Mouse (Mus musculus) liver, embryonic 14.5 days (tissue): ENCODE data around the gene Ret. TPM values are rescaled to one million over a fixed set of nuclear protein-coding genes. Genes with fewer than 3 reads are reported as not detected.

Experiments
- ATAC-seq: fragments of 200-750 bp; cut with Nextera tagmentation; 2 replicates; pipeline ENCODE4 v1.8.0; 2017; ENCODE audit warnings: moderate number of reproducible peaks, mild to moderate bottlenecking, moderate library complexity; ENCODE audit not compliant: insufficient read depth
- DNase-seq, 3 experiments: peaks; one replicate each; pipeline ENCODE4 v3.0.0-alpha.2; 2012 to 2013; ENCODE audit warnings: low read depth in 3 of 3, low spot score in 3 of 3
- H3K27ac ChIP-seq: fragments of 300-500 bp; sonication (generic); 2 replicates; pipeline ENCODE4 v1.5.1; 2014; ENCODE audit warnings: moderate library complexity, mild to moderate bottlenecking, control low read depth, inconsistent platforms
- H3K27me3 ChIP-seq: fragments of 300-500 bp; sonication (generic); 2 replicates; pipeline ENCODE4 v1.6.1; 2014; ENCODE audit warnings: mild to moderate bottlenecking, low read length, moderate library complexity; ENCODE audit not compliant: control insufficient read depth, insufficient read depth
- H3K36me3 ChIP-seq: fragments of 300-500 bp; sonication (generic); replicated peaks from 2 replicates; pipeline ENCODE4 v1.6.1; 2014; ENCODE audit warnings: low read depth; ENCODE audit not compliant: control insufficient read depth, insufficient read depth
- H3K4me1 ChIP-seq, 2 experiments: fragments of 200-500 bp in 1 of 2; fragments of 300-500 bp in 1 of 2; sonication (generic) in 1 of 2; replicated peaks; 2 replicates each; pipeline ENCODE4 v1.6.1; 2012 to 2014; ENCODE audit warnings: antibody characterized with exemption in 1 of 2, inconsistent platforms in 1 of 2, low read length in 1 of 2; ENCODE audit not compliant: control insufficient read depth in 2 of 2, insufficient read depth in 2 of 2
- H3K4me2 ChIP-seq: fragments of 300-500 bp; sonication (generic); 2 replicates; pipeline ENCODE4 v1.6.1; 2014; ENCODE audit warnings: low read depth, mild to moderate bottlenecking, control low read depth, moderate library complexity
- H3K4me3 ChIP-seq, 2 experiments: fragments of 200-500 bp in 1 of 2; fragments of 300-500 bp in 1 of 2; sonication (generic) in 1 of 2; 2 replicates each; pipeline ENCODE4 v1.5.1; 2012 to 2014; ENCODE audit warnings: low read depth in 2 of 2, low read length in 2 of 2, mild to moderate bottlenecking in 2 of 2, control low read depth in 1 of 2, inconsistent platforms in 1 of 2, moderate library complexity in 1 of 2; ENCODE audit not compliant: insufficient read depth in 1 of 2
- H3K9ac ChIP-seq: fragments of 300-500 bp; sonication (generic); replicated peaks from 2 replicates; pipeline ENCODE4 v1.6.1; 2014; ENCODE audit warnings: mild to moderate bottlenecking, control low read depth, moderate library complexity
- H3K9me3 ChIP-seq: fragments of 300-500 bp; sonication (generic); 2 replicates; pipeline ENCODE4 v1.6.1; 2016; ENCODE audit warnings: low read length, mixed read lengths; ENCODE audit not compliant: control insufficient read depth
- CTCF ChIP-seq: IDR thresholded peaks from 2 replicates; pipeline ENCODE4 v1.5.1; 2016; ENCODE audit warnings: antibody characterized with exemption, low read depth, control low read depth
- EP300 ChIP-seq: IDR thresholded peaks from 2 replicates; pipeline ENCODE4 v1.6.1; 2016; ENCODE audit warnings: antibody characterized with exemption, low read depth
- WGBS: fragments of 180-500 bp; shearing (Covaris S2); extraction: QIAGEN DNeasy Blood & Tissue Kit; methylation state at CpG from one replicate; pipeline ENCODE4 v1.1.7; 2014; ENCODE audit not compliant: insufficient replicate concordance; 5-methylcytosine and 5-hydroxymethylcytosine counted together
- polyA plus RNA-seq, 2 experiments: library from polyadenylated mRNA; depleted of rRNA in 1 of 2; stranded (reverse) in 1 of 2; unstranded in 1 of 2; fragments of >200 nt; fragmentation: Nextera tagmentation in 1 of 2; extraction: Ambion mirVana in 1 of 2; gene quantifications; 2 replicates each; pipeline versions ENCODE4 v1.2.1 to v1.2.3; 2012 to 2014

Ret gene
- polyA plus RNA-seq, 2 experiments: 0.02 TPM; not detected in 1

- peaks cover 7 to 23% of the 10 kb centered on the region in 2 experiments; a peak in 3 of 4 replicates for H3K4me1 ChIP-seq
- H3K27ac ChIP-seq: no peak overlapping the region
- no peaks in the 10 kb centered on the region for H3K27me3 ChIP-seq
- peak overlapping the region; percentile 16 for H3K4me2 ChIP-seq
- DNase-seq (peak in 1 of 3 experiments; percentile 36), ATAC-seq (peak; percentile 62; the same call in 1 of the 2 replicates)
- no peak overlapping the region for H3K4me3 ChIP-seq
- H3K9ac ChIP-seq: no peak overlapping the region
- 4% methylated on average over 6 of the region's 6 CpGs for WGBS
- no peaks in the 10 kb centered on the region for H3K9me3 ChIP-seq
- peaks cover 6% of the 10 kb centered on the region for H3K36me3 ChIP-seq
- TF ChIP-seq CTCF (no peak), EP300 (peak; percentile 49; the same call in 1 of the 2 replicates)
These were observed 69.6 kb downstream of the Ret start for GRCm38 (mm10) chr6:118127827-118128487.

- ATAC-seq (no peak), DNase-seq (no peak)
- H3K36me3 ChIP-seq: peaks cover 9% of the 10 kb centered on the region
- no peak for TF ChIP-seq CTCF
- TF ChIP-seq EP300: no peak
- no peak overlapping the region for H3K4me3 ChIP-seq
- WGBS: 25% methylated on average over 7 of the region's 7 CpGs
- H3K9me3 ChIP-seq: no peaks in the 10 kb centered on the region
- H3K4me2 ChIP-seq: 0 out of 2 replicates have a peak overlapping the region, but pooled peaks have one; percentile 8
- no peak overlapping the region for H3K9ac ChIP-seq
- H3K4me1 ChIP-seq: peaks cover 7 to 23% of the 10 kb centered on the region in 2 experiments; a peak in 3 of 4 replicates
- H3K27me3 ChIP-seq: no peaks in the 10 kb centered on the region
- H3K27ac ChIP-seq: no peak overlapping the region
These were observed 70.3 kb downstream of the Ret start for GRCm38 (mm10) chr6:118127198-118127597.

DNA sequence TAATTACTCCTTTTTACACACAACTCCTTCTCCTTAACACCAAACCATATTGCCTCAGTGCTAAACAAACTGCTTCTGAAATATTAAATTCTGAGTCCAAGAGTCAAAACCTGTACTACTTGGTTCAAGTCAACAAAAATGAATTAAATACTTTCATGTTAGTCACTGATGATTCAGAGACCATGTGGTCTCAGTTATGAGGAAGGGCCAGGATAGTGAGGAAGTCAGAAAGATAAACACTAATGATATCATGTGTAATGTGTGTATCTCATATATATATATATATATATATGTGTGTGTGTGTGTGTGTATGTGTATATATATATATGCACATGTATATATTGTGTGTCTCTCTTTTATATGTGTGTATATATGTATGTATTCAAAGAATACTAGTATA is 70.9 kb downstream of the Ret start:
- Histone ChIP-seq H3K36me3 (peaks cover 9% of the 10 kb centered on the region), H3K27ac (no peak overlapping the region), H3K27me3 (no peaks in the 10 kb centered on the region), H3K4me2 (no peak overlapping the region), H3K4me1 (peaks cover 7 to 23% of the 10 kb centered on the region in 2 experiments; a peak in 3 of 4 replicates), H3K4me3 (no peak overlapping the region), H3K9ac (no peak overlapping the region), H3K9me3 (no peaks in the 10 kb centered on the region)
- no peak for ATAC-seq
- no peak for TF ChIP-seq CTCF
- TF ChIP-seq EP300: no peak
- DNase-seq: no peak

GRCm38 (mm10) chr6:118122767-118123166 is 74.8 kb downstream of the Ret start:
- H3K36me3 ChIP-seq: peaks cover 11% of the 10 kb centered on the region
- H3K27ac ChIP-seq: no peak overlapping the region
- no peak overlapping the region for H3K4me3 ChIP-seq
- H3K9ac ChIP-seq: no peak overlapping the region
- no peaks in the 10 kb centered on the region for H3K9me3 ChIP-seq
- ATAC-seq (no peak), DNase-seq (no peak)
- 75% methylated on average over 1 of the region's 1 CpGs for WGBS
- peaks cover 0 to 9% of the 10 kb centered on the region in 2 experiments; a peak in 3 of 4 replicates for H3K4me1 ChIP-seq
- H3K27me3 ChIP-seq: no peaks in the 10 kb centered on the region
- no peak for TF ChIP-seq CTCF
- no peak for TF ChIP-seq EP300
- no peak overlapping the region for H3K4me2 ChIP-seq

DNA sequence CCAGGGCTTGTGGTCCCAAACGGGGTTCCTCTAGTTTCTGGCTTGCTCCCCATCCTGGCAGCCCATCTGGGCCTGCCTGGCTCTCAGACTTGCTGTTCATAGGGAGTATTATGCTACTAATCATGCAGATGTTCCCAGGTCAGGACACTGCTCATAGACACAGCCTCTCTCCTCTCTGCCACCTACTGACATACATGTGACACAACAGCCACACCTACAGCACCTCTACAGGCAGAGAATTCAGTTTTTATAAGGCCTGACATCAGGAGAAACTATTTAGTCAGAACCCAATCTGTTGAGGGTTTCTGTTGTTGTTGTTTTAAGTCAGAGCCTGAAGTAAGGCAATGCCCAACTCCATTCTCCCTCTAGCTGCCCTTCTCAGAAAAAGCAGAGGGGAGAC is 85.7 kb downstream of the Ret start:
- WGBS: 29% methylated on average over 1 of the region's 1 CpGs
- no peak overlapping the region for H3K9ac ChIP-seq
- no peak for TF ChIP-seq EP300
- TF ChIP-seq CTCF: peak; percentile 29
- no peaks in the 10 kb centered on the region; the same call in 1 of the 2 replicates for H3K36me3 ChIP-seq
- no peaks in the 10 kb centered on the region for H3K9me3 ChIP-seq
- no peak overlapping the region for H3K4me3 ChIP-seq
- no peak overlapping the region for H3K4me2 ChIP-seq
- no peak overlapping the region for H3K27ac ChIP-seq
- no peaks in the 10 kb centered on the region for H3K4me1 ChIP-seq
- DNase-seq (no peak), ATAC-seq (no peak)
- no peaks in the 10 kb centered on the region for H3K27me3 ChIP-seq

Other genes with a start within 250 kb of the Ret start
- gene Rasgef1a, start 186.3 kb downstream of the Ret start, polyA plus RNA-seq (2012; rRNA removed): 0.04 TPM in 2 replicates
- not detected in 2 replicates for gene Rasgef1a, start 186.3 kb downstream of the Ret start, polyA plus RNA-seq (2014; fragmentation: Nextera tagmentation; extraction: Ambion mirVana)
- gene Csgalnact2, start 58.6 kb downstream of the Ret start, polyA plus RNA-seq (2012; rRNA removed): 3.0 and 4.5 TPM in 2 replicates
- 8.5 and 8.6 TPM in 2 replicates for gene Csgalnact2, start 58.6 kb downstream of the Ret start, polyA plus RNA-seq (2014; fragmentation: Nextera tagmentation; extraction: Ambion mirVana)
- 5.0 and 10.7 TPM in 2 replicates for gene Bms1, start 221.8 kb upstream of the Ret start, polyA plus RNA-seq (2012; rRNA removed)
- 13.2 and 18.0 TPM in 2 replicates for gene Bms1, start 221.8 kb upstream of the Ret start, polyA plus RNA-seq (2014; fragmentation: Nextera tagmentation; extraction: Ambion mirVana)